Mouse (Mus musculus) E14TG2a.4 (cell line): ENCODE measurements at regions not wholly inside any gene's neighbourhood (a gene's known extent, or its start where the extent isn't known, plus 50 kb on each side); places are given as distances from the start of the nearest gene placed in this dataset.

Experiments used
- H3K27me3 ChIP-seq: 2 replicates; pipeline ENCODE4 v1.6.1; 2014; ENCODE audit warnings: low read length, control low read depth; ENCODE audit not compliant: insufficient read depth
- H3K36me3 ChIP-seq: 2 replicates; pipeline ENCODE4 v1.6.1; 2014; ENCODE audit warnings: low read length, control low read depth; ENCODE audit not compliant: insufficient read depth
- H3K4me1 ChIP-seq: replicated peaks from 2 replicates; pipeline ENCODE4 v1.6.1; 2014; ENCODE audit warnings: low read depth, low read length, control low read depth
- H3K4me3 ChIP-seq: replicated peaks from 2 replicates; pipeline ENCODE4 v1.5.1; 2014; ENCODE audit warnings: mild to moderate bottlenecking, low read length
- H3K9me3 ChIP-seq: 2 replicates; pipeline ENCODE4 v1.6.1; 2014; ENCODE audit warnings: low read length, control low read depth
- CTCF ChIP-seq: conservative IDR thresholded peaks from 2 replicates; pipeline ENCODE4 v1.5.1; 2014; ENCODE audit warnings: low read length
- NANOG ChIP-seq: IDR thresholded peaks from 2 replicates; pipeline ENCODE4 v1.6.1; 2014; ENCODE audit warnings: borderline replicate concordance, low read length, mixed read lengths
- POU5F1 ChIP-seq: IDR thresholded peaks from 2 replicates; pipeline ENCODE4 v1.6.1; 2014; ENCODE audit warnings: low read length, borderline replicate concordance

DNA sequence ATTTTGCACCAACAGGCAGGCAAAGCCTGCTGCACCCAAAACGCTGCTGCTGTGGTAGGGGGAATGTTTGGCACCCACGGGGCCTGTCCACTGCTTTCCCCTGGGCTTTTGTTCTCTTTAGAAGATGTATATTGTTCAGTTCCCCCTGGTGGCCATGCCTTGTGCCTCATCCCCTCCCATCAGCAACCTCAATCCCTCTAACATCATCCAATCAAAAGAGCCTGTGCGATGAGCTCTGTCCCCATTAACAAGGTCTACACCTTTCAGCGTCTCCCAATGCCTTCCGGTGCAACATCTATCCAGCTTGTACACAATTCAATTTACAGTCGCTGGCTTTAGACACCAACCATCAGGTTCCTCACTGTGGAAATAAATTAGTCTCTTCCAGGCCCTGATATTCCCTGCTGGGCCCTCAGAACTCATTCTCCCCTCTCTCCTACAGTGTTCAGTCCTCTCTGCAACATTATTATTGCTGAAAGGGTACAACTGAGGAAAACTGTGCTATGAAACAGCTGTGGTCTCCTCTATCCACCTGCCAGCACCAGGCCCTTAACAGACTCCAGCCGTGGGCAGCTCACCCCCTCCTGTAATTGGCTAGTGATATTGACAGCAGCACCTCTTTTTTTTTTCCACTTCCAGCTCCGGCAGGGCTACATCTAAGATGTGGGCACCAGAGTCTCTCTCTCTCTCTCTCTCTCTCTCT is 75.5 kb upstream of the Ankrd34c start:
- Histone ChIP-seq H3K9me3 (0 out of 2 replicates have a peak, but pooled peaks cover under 1% of the 10 kb centered on the region), H3K4me3 (no peak overlapping the region), H3K36me3 (no peaks in the 10 kb centered on the region), H3K4me1 (no peaks in the 10 kb centered on the region; the same call in 1 of the 2 replicates), H3K27me3 (peaks cover 16% of the 10 kb centered on the region)
- TF ChIP-seq NANOG (no peak), CTCF (peak; percentile 8; the same call in 1 of the 2 replicates), POU5F1 (no peak)

DNA sequence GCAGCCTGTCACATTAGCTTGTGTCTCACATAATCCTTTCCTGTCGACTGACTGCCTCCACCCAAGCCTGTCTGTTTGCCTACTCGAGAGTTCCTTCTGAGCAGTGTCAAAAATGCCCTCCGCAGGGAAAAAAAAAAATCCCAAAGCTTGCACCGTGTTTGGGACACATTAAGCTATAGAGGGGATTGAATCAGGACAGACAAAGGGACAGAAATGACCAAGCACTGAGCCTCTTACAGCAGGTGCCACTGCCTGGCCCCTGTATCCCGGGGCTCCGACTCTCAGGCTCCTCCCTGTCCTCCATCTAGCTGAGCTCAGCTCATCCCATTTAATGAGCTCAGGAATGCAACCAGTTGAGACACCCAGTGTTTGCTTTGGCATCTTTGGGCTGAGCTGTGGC is 69.1 kb upstream of the Ankrd34c start:
- TF ChIP-seq CTCF, result no peak
- no peak for TF ChIP-seq POU5F1
- no peak for TF ChIP-seq NANOG
- Histone ChIP-seq H3K9me3 (peaks cover 11% of the 10 kb centered on the region), H3K4me1 (peaks cover 3% of the 10 kb centered on the region; the same call in 1 of the 2 replicates), H3K4me3 (no peak overlapping the region), H3K27me3 (peaks cover 6% of the 10 kb centered on the region), H3K36me3 (no peaks in the 10 kb centered on the region)

DNA sequence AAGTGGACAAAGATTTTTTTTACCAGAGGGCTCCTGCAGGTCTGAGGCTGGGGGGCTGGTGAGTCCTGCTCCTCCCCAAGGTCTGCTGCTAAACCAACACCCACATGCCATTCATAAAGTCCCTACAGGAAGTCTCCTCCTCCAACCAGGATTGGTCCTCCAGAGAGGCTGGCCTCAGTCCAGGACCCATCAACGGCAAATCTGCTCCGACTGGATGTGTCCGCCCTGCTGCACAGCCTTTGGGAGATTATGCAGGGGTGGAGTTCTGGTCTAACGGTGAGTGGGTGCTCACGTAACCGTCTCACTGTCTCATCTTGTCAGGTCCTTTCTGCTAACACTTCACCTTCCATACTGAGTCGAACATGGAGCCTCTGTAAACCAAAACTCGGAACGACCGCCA is 64.4 kb upstream of the Ankrd34c start:
- Histone ChIP-seq H3K9me3 (peaks cover 1% of the 10 kb centered on the region; the same call in 1 of the 2 replicates), H3K36me3 (no peaks in the 10 kb centered on the region), H3K4me3 (no peak overlapping the region), H3K27me3 (0 out of 2 replicates have a peak, but pooled peaks cover 2% of the 10 kb centered on the region), H3K4me1 (peaks cover 3% of the 10 kb centered on the region; the same call in 1 of the 2 replicates)
- TF ChIP-seq NANOG (no peak), CTCF (no peak), POU5F1 (no peak)

- Histone ChIP-seq H3K4me1 (no peaks in the 10 kb centered on the region), H3K4me3 (no peak overlapping the region), H3K9me3 (no peaks in the 10 kb centered on the region), H3K27me3 (peaks cover 8% of the 10 kb centered on the region; the same call in 1 of the 2 replicates), H3K36me3 (no peaks in the 10 kb centered on the region)
- no peak for TF ChIP-seq NANOG
- TF ChIP-seq CTCF, result peak; percentile 97
- TF ChIP-seq POU5F1, result 0 out of 2 replicates have a peak, but pooled peaks have one; percentile 7
These were observed 54.7 kb upstream of the Ankrd34c start for GRCm38 (mm10) chr9:89793018-89793417.

- H3K9me3 ChIP-seq, result no peaks in the 10 kb centered on the region
- no peak overlapping the region for H3K4me3 ChIP-seq
- H3K36me3 ChIP-seq, result no peaks in the 10 kb centered on the region
- H3K4me1 ChIP-seq, result no peaks in the 10 kb centered on the region
- peaks cover 12% of the 10 kb centered on the region for H3K27me3 ChIP-seq
- no peak for TF ChIP-seq CTCF
- TF ChIP-seq NANOG, result no peak
- no peak for TF ChIP-seq POU5F1
These were observed 51.7 kb upstream of the Ankrd34c start for GRCm38 (mm10) chr9:89789926-89790325.

DNA sequence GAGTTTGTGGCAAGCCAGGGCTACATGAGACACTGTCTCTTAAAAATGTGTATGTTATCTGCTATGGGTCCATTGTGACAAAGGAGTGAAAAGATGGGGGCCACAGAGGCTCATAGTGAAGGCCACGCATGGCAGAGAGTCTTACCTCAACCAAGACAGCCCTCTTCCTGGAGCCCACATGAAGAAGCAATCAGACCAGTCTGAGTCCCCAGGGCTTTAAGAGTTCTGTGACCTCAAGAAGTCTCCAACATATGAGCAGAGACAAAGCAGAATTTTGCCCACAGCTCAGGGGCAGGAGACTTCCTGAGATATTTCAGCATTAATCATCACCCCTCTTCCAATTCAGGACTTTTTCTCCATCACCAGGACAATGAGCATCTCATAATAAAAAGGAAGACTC is 50.4 kb upstream of the Ankrd34c start:
- peaks cover 18% of the 10 kb centered on the region for H3K27me3 ChIP-seq
- TF ChIP-seq CTCF, result no peak
- no peak for TF ChIP-seq POU5F1
- TF ChIP-seq NANOG, result no peak
- no peaks in the 10 kb centered on the region for H3K9me3 ChIP-seq
- no peaks in the 10 kb centered on the region for H3K36me3 ChIP-seq
- H3K4me1 ChIP-seq, result no peaks in the 10 kb centered on the region
- no peak overlapping the region for H3K4me3 ChIP-seq
